Mouse (Mus musculus): ENCODE data around the gene Mep1a. TPM values are rescaled to one million over a fixed set of nuclear protein-coding genes. Genes with fewer than 3 reads are reported as not detected.
A peak's percentile ranks its signal among the peaks of the same experiment; 100 is the strongest.

Gene Mep1a
- polyA plus RNA-seq, 1 experiment from 2014 or later, result 3.3 TPM

DNA sequence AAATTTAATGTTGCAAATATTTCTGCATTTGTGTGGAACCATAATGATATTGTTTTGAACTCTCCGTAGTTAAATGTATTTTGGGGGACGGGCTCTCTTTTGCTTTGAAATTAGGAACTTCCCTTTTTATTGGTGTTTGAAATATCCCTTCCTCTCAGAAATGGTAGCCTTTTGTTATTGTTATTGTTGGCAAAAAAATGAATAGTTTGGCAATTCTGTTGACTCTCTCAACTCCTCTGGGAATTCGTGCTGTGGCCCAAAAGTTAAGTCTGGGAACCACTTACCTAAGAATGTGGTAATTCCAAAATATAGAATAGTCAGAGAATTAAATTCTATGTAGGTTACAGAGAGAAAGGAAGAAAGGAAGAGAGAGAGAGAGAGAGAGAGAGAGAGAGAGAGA is 17.6 kb upstream of the Mep1a start:
- no peak for ATAC-seq (ENCODE audit: insufficient read depth, low FRiP score)
- H3K27ac ChIP-seq (ENCODE audit: low read length), result no peak overlapping the region
- H3K9me3 ChIP-seq (replicated peaks; ENCODE audit: control insufficient read depth, low read length), result no peaks in the 10 kb centered on the region
- H3K4me2 ChIP-seq (ENCODE audit: low read depth, low read length), result no peak overlapping the region
- H3K4me1 ChIP-seq (ENCODE audit: control insufficient read depth, insufficient read depth, low read length), result no peaks in the 10 kb centered on the region
- 77% methylated on average over 3 of the region's 3 CpGs for WGBS
- H3K27me3 ChIP-seq (ENCODE audit: control insufficient read depth, insufficient read depth, low read length), result 0 out of 2 replicates have a peak, but pooled peaks cover 3% of the 10 kb centered on the region
- no peak overlapping the region for H3K9ac ChIP-seq (ENCODE audit: low read length)
- no peaks in the 10 kb centered on the region for H3K36me3 ChIP-seq (ENCODE audit: control insufficient read depth, insufficient read depth, low read length)
- no peak overlapping the region for H3K4me3 ChIP-seq (replicated peaks; ENCODE audit: low read length)

DNA sequence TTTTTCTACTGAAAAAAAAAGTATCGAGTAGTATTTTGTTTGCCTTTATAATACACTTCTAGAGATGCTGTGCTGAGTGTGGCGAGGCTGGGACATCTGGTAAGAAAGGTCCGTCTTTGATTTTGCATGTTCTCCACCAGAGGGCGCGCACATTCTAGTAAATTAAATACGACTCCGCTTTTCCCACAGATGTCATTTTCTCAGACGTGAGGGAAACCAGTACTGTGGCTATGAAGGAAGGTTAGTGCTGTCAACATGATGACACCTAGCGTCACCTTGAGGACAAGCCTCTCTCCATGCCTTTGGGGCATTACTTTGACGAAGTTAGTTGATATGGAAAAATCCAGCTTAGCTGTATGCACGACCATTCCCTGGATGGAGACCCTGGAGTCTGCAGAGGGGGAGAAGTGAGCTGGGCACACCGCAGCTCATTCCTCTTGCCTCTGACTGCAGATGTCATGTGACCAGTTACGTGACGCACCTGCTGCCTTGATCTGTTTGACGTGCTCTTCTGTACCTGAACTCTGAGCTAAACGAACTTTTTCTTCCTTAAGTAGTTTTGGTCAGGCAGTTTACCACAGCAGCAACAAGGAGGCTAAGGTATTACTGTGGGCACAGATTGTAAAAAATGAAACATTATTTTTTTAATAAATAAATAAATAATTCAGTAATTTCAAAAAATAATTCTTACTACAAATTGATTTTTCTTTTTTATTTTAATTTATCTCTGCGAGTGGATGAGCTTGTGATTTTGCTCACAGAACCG is 16.2 kb upstream of the Mep1a start:
- Histone ChIP-seq H3K36me3 (ENCODE audit: control insufficient read depth, insufficient read depth, low read length) (no peaks in the 10 kb centered on the region), H3K4me2 (ENCODE audit: low read depth, low read length) (no peak overlapping the region), H3K9me3 (replicated peaks; ENCODE audit: control insufficient read depth, low read length) (no peaks in the 10 kb centered on the region; the same call in 1 of the 2 replicates), H3K9ac (ENCODE audit: low read length) (no peak overlapping the region), H3K4me1 (ENCODE audit: control insufficient read depth, insufficient read depth, low read length) (no peaks in the 10 kb centered on the region), H3K27ac (ENCODE audit: low read length) (no peak overlapping the region), H3K4me3 (replicated peaks; ENCODE audit: low read length) (no peak overlapping the region), H3K27me3 (ENCODE audit: control insufficient read depth, insufficient read depth, low read length) (0 out of 2 replicates have a peak, but pooled peaks cover 3% of the 10 kb centered on the region)
- 23% methylated on average over 18 of the region's 18 CpGs for WGBS
- peak; percentile 64; the same call in 1 of the 2 replicates for ATAC-seq (ENCODE audit: insufficient read depth, low FRiP score)

DNA sequence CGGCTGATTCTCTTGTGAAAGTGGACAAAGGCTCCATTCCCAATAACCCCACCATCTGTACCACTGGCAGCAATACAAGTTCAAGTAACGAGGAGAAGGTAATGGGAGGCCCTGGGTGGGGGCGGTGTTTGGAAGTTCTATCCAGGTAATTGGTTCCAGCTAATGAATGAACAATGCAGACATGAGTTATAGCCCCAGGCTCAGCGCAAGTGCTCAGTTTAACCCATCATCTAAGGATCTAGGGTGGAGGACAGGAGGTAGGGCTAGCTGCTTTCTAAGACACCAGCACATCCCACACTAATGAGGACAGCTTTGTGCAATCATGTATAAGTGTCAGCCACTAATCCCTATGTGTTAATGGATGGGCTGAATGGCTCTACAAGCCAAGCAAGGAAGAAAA is 8.2 kb upstream of the Mep1a start:
- Histone ChIP-seq H3K27me3 (ENCODE audit: control insufficient read depth, insufficient read depth, low read length) (no peaks in the 10 kb centered on the region), H3K4me1 (ENCODE audit: control insufficient read depth, insufficient read depth, low read length) (no peaks in the 10 kb centered on the region), H3K9me3 (replicated peaks; ENCODE audit: control insufficient read depth, low read length) (no peaks in the 10 kb centered on the region; the same call in 1 of the 2 replicates), H3K9ac (ENCODE audit: low read length) (no peak overlapping the region), H3K4me2 (ENCODE audit: low read depth, low read length) (no peak overlapping the region), H3K4me3 (replicated peaks; ENCODE audit: low read length) (no peak overlapping the region), H3K27ac (ENCODE audit: low read length) (no peak overlapping the region), H3K36me3 (ENCODE audit: control insufficient read depth, insufficient read depth, low read length) (no peaks in the 10 kb centered on the region)
- ATAC-seq (ENCODE audit: insufficient read depth, low FRiP score), result no peak
- WGBS, result 75% methylated on average over 4 of the region's 4 CpGs

DNA sequence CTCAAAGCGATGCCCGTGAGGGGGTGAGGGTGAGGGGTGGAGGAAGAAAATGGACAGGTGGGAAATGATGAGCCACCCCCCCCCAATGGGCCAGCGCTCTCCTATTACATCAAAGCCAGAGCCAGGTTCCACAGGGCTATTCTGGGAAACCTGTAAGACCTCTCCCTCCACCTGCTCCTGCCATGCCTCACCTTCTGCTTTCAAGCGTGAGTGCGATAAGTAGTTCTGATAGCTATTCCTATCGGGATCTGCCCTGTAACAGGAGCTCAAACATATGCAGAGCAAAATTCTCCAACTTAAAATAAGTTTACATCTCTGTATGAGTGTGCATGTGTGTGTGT is 2.0 kb upstream of the Mep1a start:
- no peak overlapping the region for H3K4me3 ChIP-seq (replicated peaks; ENCODE audit: low read length)
- H3K27ac ChIP-seq (ENCODE audit: low read length), result no peak overlapping the region
- no peaks in the 10 kb centered on the region for H3K36me3 ChIP-seq (ENCODE audit: control insufficient read depth, insufficient read depth, low read length)
- H3K4me1 ChIP-seq (ENCODE audit: control insufficient read depth, insufficient read depth, low read length), result no peaks in the 10 kb centered on the region
- 18% methylated on average over 6 of the region's 6 CpGs for WGBS
- no peak overlapping the region for H3K4me2 ChIP-seq (ENCODE audit: low read depth, low read length)
- H3K27me3 ChIP-seq (ENCODE audit: control insufficient read depth, insufficient read depth, low read length), result no peaks in the 10 kb centered on the region
- ATAC-seq (ENCODE audit: insufficient read depth, low FRiP score), result peak; percentile 82
- H3K9ac ChIP-seq (ENCODE audit: low read length), result no peak overlapping the region
- no peaks in the 10 kb centered on the region for H3K9me3 ChIP-seq (replicated peaks; ENCODE audit: control insufficient read depth, low read length)

DNA sequence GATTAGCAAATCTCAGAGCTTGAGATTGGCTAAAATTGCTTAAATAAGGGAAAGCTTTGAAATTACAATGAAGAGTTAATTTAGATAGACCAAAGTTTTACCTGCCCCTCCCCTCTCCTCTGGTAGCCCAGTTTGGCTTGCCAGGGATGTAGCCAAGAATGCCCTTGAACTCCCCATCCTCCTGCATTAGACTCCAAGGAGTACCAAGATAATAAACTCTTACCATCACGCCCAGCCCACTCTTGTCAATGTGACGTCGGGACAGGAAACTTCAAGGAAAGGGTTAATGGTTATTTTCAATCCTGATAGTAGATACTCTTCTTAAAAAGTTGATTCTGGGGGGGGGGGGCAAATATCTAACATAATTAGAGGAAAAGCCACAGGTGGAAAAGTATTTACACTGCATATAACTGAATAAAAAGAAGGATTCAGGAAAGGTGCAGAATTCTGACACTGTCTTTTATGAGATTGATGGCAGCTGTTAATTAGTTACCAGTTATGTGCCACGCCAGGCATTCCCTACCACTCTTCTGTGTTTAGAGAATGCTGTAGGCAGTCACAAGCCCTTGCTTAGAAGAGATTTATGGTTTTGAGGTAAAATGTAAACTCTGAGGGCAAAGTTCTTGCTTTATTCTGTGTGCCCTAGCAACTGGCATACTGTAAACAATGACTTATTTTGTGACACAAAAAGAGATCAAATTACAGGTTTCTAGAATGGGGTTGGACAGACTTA is 1.4 kb upstream of the Mep1a start:
- Histone ChIP-seq H3K27ac (ENCODE audit: low read length) (no peak overlapping the region), H3K4me2 (ENCODE audit: low read depth, low read length) (no peak overlapping the region), H3K27me3 (ENCODE audit: control insufficient read depth, insufficient read depth, low read length) (no peaks in the 10 kb centered on the region), H3K4me3 (replicated peaks; ENCODE audit: low read length) (no peak overlapping the region), H3K9ac (ENCODE audit: low read length) (no peak overlapping the region), H3K36me3 (ENCODE audit: control insufficient read depth, insufficient read depth, low read length) (no peaks in the 10 kb centered on the region), H3K9me3 (replicated peaks; ENCODE audit: control insufficient read depth, low read length) (no peaks in the 10 kb centered on the region), H3K4me1 (ENCODE audit: control insufficient read depth, insufficient read depth, low read length) (no peaks in the 10 kb centered on the region)
- WGBS, result 17% methylated on average over 4 of the region's 4 CpGs
- ATAC-seq (ENCODE audit: insufficient read depth, low FRiP score), result peak; percentile 90

DNA sequence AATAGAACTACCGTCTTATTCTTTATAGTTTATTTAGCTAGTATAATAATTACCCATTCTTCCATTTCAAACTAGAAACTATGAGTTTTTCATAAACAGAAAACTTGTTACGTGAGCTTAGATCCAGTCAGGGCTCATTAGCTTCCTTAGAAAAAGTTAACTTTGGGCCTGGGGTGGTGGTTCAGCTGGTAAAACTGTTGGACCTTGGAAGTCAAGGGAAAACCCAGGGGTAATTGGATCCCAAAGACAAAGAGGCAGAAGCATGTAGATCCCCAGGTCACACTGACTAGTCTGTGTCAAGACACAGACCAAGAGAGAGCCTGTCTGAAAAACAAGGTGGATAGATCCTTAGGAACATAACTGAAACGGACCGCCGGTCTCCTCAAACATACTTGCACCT is 981 bp downstream of the Mep1a start:
- ATAC-seq (ENCODE audit: insufficient read depth, low FRiP score), result no peak
- Histone ChIP-seq H3K9me3 (replicated peaks; ENCODE audit: control insufficient read depth, low read length) (no peaks in the 10 kb centered on the region), H3K27ac (ENCODE audit: low read length) (no peak overlapping the region), H3K4me2 (ENCODE audit: low read depth, low read length) (no peak overlapping the region), H3K4me1 (ENCODE audit: control insufficient read depth, insufficient read depth, low read length) (no peaks in the 10 kb centered on the region), H3K27me3 (ENCODE audit: control insufficient read depth, insufficient read depth, low read length) (no peaks in the 10 kb centered on the region), H3K9ac (ENCODE audit: low read length) (no peak overlapping the region), H3K36me3 (ENCODE audit: control insufficient read depth, insufficient read depth, low read length) (no peaks in the 10 kb centered on the region), H3K4me3 (replicated peaks; ENCODE audit: low read length) (no peak overlapping the region)
- 91% methylated on average over 5 of the region's 5 CpGs for WGBS

DNA sequence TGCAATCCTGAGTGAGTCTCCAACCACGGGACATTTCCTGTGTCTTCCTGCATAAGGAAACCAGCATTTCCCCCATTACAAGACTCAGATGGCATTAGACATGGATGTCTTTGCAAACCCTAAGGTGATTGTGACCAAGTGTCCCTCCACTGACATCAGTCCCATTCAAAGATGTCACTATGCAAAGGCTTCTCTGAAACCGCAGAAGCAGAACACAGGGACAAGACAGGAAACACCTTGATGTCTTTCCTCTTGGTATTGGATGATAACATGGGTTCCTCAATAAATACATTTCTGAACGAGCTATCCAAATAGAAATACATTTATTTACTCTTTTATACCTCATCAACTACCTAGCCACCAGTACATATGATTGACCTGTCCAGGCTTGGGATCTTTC is 1.4 kb downstream of the Mep1a start:
- no peak overlapping the region for H3K4me2 ChIP-seq (ENCODE audit: low read depth, low read length)
- H3K4me3 ChIP-seq (replicated peaks; ENCODE audit: low read length), result no peak overlapping the region
- H3K27me3 ChIP-seq (ENCODE audit: control insufficient read depth, insufficient read depth, low read length), result no peaks in the 10 kb centered on the region
- H3K9ac ChIP-seq (ENCODE audit: low read length), result no peak overlapping the region
- WGBS, result 74% methylated on average over 3 of the region's 3 CpGs
- ATAC-seq (ENCODE audit: insufficient read depth, low FRiP score), result no peak
- H3K27ac ChIP-seq (ENCODE audit: low read length), result no peak overlapping the region
- no peaks in the 10 kb centered on the region for H3K4me1 ChIP-seq (ENCODE audit: control insufficient read depth, insufficient read depth, low read length)
- H3K36me3 ChIP-seq (ENCODE audit: control insufficient read depth, insufficient read depth, low read length), result no peaks in the 10 kb centered on the region
- no peaks in the 10 kb centered on the region for H3K9me3 ChIP-seq (replicated peaks; ENCODE audit: control insufficient read depth, low read length)

DNA sequence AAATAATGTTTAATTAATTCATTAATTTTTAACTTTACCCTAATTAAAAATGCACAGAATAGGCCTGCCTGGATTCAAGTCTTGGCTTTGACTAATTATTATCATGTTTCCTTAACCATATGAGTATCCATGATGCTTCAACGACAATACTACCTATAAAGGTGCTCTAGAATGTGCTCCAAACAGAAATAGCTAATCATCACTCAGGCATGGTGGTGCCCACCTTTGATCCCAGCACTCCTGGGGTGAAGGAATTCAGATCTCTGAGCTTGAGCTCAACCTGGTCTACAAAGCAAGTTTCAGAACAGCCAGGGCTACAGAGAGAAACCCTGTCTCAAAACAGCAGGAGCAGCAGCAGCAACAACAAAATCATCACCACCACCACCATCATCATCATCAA is 2.1 kb downstream of the Mep1a start:
- H3K4me2 ChIP-seq (ENCODE audit: low read depth, low read length), result no peak overlapping the region
- H3K9ac ChIP-seq (ENCODE audit: low read length), result no peak overlapping the region
- no peak overlapping the region for H3K4me3 ChIP-seq (replicated peaks; ENCODE audit: low read length)
- no peaks in the 10 kb centered on the region for H3K27me3 ChIP-seq (ENCODE audit: control insufficient read depth, insufficient read depth, low read length)
- no peaks in the 10 kb centered on the region for H3K4me1 ChIP-seq (ENCODE audit: control insufficient read depth, insufficient read depth, low read length)
- no peak for ATAC-seq (ENCODE audit: insufficient read depth, low FRiP score)
- 79% methylated on average over 1 of the region's 1 CpGs for WGBS
- H3K9me3 ChIP-seq (replicated peaks; ENCODE audit: control insufficient read depth, low read length), result no peaks in the 10 kb centered on the region
- H3K36me3 ChIP-seq (ENCODE audit: control insufficient read depth, insufficient read depth, low read length), result no peaks in the 10 kb centered on the region
- H3K27ac ChIP-seq (ENCODE audit: low read length), result no peak overlapping the region

DNA sequence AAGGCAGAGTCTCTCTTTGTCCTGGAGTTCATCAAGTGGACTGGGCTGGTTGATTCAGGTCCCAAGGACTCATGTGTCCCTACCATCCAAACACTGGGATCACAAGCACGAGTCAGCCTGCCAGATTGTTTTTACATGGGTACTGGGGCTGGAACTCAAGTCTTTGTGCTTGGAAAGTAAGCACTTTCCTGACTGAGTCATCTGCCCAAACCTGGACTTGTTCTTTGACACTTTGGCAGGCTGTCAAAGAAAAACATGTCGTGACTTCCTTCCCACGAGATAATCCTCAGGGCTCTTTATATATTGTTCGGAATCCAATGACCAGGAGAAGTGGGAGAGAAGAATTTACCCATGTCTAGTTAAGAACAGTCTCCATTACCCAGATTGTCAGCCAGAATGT is 5.1 kb downstream of the Mep1a start:
- ATAC-seq (ENCODE audit: insufficient read depth, low FRiP score), result no peak
- 56% methylated on average over 4 of the region's 4 CpGs for WGBS
- Histone ChIP-seq H3K4me1 (ENCODE audit: control insufficient read depth, insufficient read depth, low read length) (no peaks in the 10 kb centered on the region), H3K9ac (ENCODE audit: low read length) (no peak overlapping the region), H3K4me2 (ENCODE audit: low read depth, low read length) (no peak overlapping the region), H3K9me3 (replicated peaks; ENCODE audit: control insufficient read depth, low read length) (no peaks in the 10 kb centered on the region), H3K27me3 (ENCODE audit: control insufficient read depth, insufficient read depth, low read length) (no peaks in the 10 kb centered on the region), H3K36me3 (ENCODE audit: control insufficient read depth, insufficient read depth, low read length) (no peaks in the 10 kb centered on the region), H3K4me3 (replicated peaks; ENCODE audit: low read length) (no peak overlapping the region), H3K27ac (ENCODE audit: low read length) (no peak overlapping the region)

Data from stomach, embryonic 16.5 days (tissue).